Mouse (Mus musculus) lung, adult 2 months (tissue): ENCODE results near the gene Rinl. TPM values are rescaled to one million over a fixed set of nuclear protein-coding genes. Genes with fewer than 3 reads are reported as not detected.

Source experiments
- DNase-seq: peaks from one replicate; pipeline ENCODE4 v3.0.0; 2022
- H3K4me1 ChIP-seq: fragments of 200-500 bp; 2 replicates; pipeline ENCODE4 v1.6.1; 2011; ENCODE audit warnings: low read length; ENCODE audit not compliant: control insufficient read depth, insufficient read depth
- H3K4me3 ChIP-seq: fragments of 200-500 bp; replicated peaks from 2 replicates; pipeline ENCODE3; 2011; ENCODE audit warnings: low read depth, mild to moderate bottlenecking, control low read depth, low read length; ENCODE audit errors: extremely low read depth
- CTCF ChIP-seq: fragments of 200-500 bp; IDR thresholded peaks from 2 replicates; pipeline ENCODE4 v1.5.1; 2011; ENCODE audit warnings: mild to moderate bottlenecking, low read length, control low read depth; ENCODE audit not compliant: insufficient read depth
- POLR2A ChIP-seq: fragments of 200-500 bp; IDR thresholded peaks from 2 replicates; pipeline ENCODE4 v1.6.1; 2011; ENCODE audit warnings: low read depth, mild to moderate bottlenecking, control low read depth, low read length, borderline replicate concordance; ENCODE audit errors: extremely low read depth
- WGBS: fragments of 180-500 bp; shearing (Covaris S2); methylation state at CpG from one replicate; pipeline ENCODE4 v1.1.7; 2018; 5-methylcytosine and 5-hydroxymethylcytosine counted together
- polyA plus RNA-seq: library from polyadenylated mRNA; depleted of rRNA; stranded (reverse); fragments of >200 nt; gene quantifications from 2 replicates; pipeline ENCODE4 v1.2.3, GENCODE M21; 2012

The Rinl gene
- polyA plus RNA-seq, 1 experiment: 14.5 TPM

DNA sequence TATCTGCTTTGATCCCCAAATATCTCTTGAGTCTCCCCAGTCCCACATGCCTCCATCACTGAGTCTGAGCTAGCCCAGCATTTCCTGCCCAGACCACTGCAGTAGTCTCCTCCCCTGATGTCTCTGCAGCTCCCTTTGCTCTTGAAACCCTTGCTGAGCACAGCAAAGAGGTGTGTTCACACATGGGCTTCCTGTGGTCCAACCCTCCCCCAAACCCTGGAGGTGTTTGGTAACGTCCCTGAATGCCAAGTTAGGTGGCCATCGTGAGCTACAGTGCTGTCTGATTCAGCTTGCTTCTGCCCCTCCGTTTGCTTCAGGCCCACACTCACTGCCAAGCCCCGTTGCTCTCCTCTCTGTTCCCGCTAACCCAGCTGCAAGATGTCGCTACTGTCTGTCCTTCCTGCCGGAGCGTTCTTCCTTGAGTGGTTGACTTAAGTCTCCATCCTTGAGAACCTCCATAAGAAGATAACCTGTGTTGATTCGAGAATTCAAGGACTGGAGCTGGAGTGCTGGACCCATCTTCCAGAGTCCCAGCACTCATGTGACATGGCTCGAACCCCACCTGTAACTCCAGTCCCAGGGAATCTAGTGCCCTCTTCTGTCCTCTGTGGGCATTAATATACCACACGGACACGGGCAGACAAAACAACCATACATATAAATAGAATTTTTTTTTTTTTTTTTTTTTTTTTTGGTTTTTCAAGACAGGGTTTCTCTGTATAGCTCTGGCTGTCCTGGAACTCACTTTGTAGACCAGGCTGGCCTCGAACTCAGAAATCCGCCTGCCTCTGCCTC lies 3.8 kb downstream of the Rinl start:
- Histone ChIP-seq H3K4me1 (peaks cover 7% of the 10 kb centered on the region), H3K4me3 (no peak overlapping the region)
- 68% methylated on average over 14 of the region's 14 CpGs for WGBS
- no peak for DNase-seq
- no peak for TF ChIP-seq CTCF
- TF ChIP-seq POLR2A: no peak

DNA sequence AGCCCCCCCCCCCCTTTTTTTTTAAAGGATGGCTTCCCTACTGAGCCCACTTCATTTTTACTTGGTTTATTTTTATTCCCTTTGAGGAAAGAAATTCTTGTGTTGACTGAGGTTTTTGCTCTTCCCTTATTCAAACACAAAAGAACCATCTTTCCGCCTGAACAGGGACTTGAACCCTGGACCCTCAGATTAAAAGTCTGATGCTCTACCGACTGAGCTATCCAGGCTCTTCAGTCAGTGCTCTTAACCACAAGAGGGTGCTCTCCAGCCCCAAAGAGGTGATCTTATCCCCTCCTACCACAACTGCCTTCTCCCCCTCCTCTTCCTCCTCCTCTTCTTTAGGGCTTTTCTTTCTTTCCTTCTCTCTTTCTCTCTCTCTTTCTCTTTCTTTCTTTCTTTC lies 5.1 kb downstream of the Rinl start:
- Histone ChIP-seq H3K4me3 (no peak overlapping the region), H3K4me1 (peaks cover 7% of the 10 kb centered on the region)
- TF ChIP-seq CTCF (peak; percentile 19; the same call in 1 of the 2 replicates), POLR2A (no peak)
- DNase-seq: no peak
- 29% methylated on average over 2 of the region's 2 CpGs for WGBS

DNA sequence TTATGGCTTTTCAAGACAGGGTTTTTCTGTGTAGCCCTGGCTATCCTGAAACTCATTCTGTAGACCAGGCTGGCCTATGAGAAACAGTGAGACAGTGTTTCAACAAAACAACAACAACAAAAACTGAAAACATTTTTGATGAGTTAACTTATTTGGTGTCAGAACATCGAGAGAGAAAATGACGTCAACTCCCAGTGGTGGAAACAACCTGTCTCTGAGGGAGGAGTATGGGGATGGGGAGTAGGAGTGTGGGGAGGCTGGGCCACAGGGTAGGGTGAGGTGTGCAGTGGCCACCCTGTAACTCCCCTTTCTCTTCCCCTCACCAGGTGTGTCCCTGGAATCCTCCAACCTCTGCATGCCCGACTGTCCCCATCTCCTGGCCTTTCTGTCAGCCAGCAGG lies 5.7 kb downstream of the Rinl start:
- 71% methylated on average over 3 of the region's 3 CpGs for WGBS
- Histone ChIP-seq H3K4me3 (no peak overlapping the region), H3K4me1 (peaks cover 7% of the 10 kb centered on the region)
- no peak for DNase-seq
- TF ChIP-seq CTCF (no peak), POLR2A (no peak)

GRCm38 (mm10) chr7:28795832-28796231 lies 7.1 kb downstream of the Rinl start:
- H3K4me1 ChIP-seq: peaks cover 7% of the 10 kb centered on the region
- peak overlapping the region; percentile 54 for H3K4me3 ChIP-seq
- 39% methylated on average over 15 of the region's 15 CpGs for WGBS
- TF ChIP-seq CTCF (no peak), POLR2A (peak; percentile 50; the same call in 1 of the 2 replicates)
- DNase-seq: no peak

DNA sequence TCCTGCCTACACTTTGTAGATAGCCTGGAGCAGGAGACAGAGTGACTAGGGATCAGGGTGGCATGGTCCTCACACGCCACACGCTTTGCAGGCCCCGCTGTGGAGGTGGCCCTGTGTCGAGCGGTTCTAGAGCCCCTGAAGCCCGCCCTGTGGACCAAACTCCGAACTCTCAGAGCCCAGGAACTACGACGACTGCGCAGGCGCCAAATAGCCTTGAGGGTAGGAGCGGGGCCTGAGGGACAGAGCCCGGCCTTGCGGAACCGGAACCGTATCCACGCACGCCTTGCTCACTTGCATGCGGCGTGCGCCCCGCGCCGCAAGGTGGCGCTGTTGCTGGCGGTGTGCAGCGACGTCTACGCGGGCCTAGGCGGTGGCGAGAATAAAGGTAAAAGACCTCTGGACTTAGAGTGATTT lies 7.8 kb downstream of the Rinl start:
- DNase-seq: peak; percentile 85
- Histone ChIP-seq H3K4me3 (peak overlapping the region; percentile 54), H3K4me1 (peaks cover 7% of the 10 kb centered on the region)
- 9% methylated on average over 32 of the region's 32 CpGs for WGBS
- TF ChIP-seq POLR2A (0 out of 2 replicates have a peak, but pooled peaks have one; percentile 28), CTCF (peak; percentile 93)

GRCm38 (mm10) chr7:28799994-28800393 lies 11.2 kb downstream of the Rinl start:
- H3K4me1 ChIP-seq: peaks cover 25% of the 10 kb centered on the region
- WGBS: 87% methylated on average over 9 of the region's 9 CpGs
- no peak overlapping the region for H3K4me3 ChIP-seq
- no peak for DNase-seq
- TF ChIP-seq POLR2A (no peak), CTCF (no peak)

DNA sequence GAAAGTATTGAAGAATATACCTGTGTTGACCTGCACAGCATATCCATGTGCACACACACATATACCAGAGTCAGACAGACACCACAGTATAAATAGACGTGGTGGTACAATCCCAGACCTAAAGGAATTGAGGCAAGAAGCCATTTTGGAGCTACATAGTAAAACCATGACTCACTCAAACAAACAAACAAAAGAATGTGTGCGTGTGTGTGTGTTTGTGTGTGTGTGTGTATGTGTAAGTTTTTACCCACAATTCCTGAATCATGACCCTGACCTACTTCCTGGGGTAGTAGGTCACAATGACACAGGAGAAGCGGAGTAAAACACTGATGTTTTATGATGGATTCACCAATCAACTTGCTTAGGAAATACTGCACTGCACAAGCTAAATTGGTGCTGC lies 12.7 kb downstream of the Rinl start:
- DNase-seq: no peak
- WGBS: 28% methylated on average over 3 of the region's 3 CpGs
- H3K4me1 ChIP-seq: peaks cover 23% of the 10 kb centered on the region
- no peak overlapping the region for H3K4me3 ChIP-seq
- TF ChIP-seq POLR2A: no peak
- TF ChIP-seq CTCF: no peak

DNA sequence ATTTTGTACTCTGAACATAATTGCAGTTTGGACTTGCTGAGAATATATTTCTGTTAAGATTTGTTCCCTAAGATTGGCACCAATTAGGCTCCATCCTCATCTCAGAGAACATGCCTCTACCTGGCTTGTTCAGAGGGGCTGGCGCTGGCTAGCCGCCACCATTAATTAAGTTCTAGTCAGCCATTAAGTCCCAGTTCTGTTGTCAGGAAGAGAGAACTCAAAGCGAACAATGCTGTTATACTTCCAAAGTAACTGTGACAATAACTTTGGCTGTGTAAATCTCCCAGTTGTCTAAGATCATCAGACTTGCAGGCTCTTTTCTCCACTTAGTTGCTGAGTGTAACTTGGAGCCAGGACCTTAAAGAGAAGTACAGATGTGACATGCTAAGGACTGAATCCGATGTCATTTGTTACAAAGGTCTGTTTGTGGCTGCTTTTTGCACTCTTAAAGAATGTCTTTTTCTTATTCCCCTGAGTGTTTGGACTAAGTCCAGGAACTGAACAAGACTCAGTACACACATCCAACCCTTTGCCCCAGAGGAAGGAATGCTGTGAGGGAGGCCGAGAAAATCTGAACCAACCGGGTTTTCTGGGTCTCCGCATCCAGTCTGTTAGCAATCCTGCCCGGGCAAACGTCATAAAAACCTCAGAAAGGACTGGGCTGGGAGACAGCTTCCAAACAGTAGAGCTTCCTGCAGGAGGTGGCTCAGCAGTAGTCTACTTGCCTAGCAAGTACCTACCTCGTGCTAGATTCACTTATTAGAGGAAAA lies 13.3 kb downstream of the Rinl start:
- 17% methylated on average over 10 of the region's 10 CpGs for WGBS
- TF ChIP-seq POLR2A (no peak), CTCF (no peak)
- Histone ChIP-seq H3K4me1 (peaks cover 18% of the 10 kb centered on the region), H3K4me3 (no peak overlapping the region)
- DNase-seq: peak; percentile 64

GRCm38 (mm10) chr7:28802846-28803588 lies 14.2 kb downstream of the Rinl start:
- 12% methylated on average over 10 of the region's 10 CpGs for WGBS
- Histone ChIP-seq H3K4me3 (no peak overlapping the region), H3K4me1 (peaks cover 18% of the 10 kb centered on the region)
- TF ChIP-seq POLR2A: no peak
- no peak for TF ChIP-seq CTCF
- DNase-seq: no peak

DNA sequence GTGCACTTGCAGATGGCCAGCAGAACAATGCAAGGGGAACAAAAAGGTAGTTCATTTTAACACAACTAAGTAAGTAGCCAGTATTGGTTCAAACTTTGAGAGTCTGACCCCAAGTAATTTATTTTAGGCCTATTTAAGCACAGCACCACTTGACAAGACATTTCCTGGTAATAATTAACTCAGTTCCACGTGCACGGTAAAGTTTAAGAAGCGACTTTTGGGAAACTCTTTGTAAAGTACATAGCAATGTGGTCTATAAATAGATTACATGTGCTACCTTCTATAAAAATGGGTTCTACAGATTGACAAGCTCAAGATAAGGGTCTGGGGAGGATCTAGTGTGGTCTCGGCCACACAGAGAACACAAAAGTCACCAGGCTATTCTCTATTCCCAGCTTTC lies 15.0 kb downstream of the Rinl start:
- no peak for TF ChIP-seq CTCF
- no peak for TF ChIP-seq POLR2A
- no peak for DNase-seq
- no peak overlapping the region for H3K4me3 ChIP-seq
- 45% methylated on average over 4 of the region's 4 CpGs for WGBS
- peaks cover 21% of the 10 kb centered on the region for H3K4me1 ChIP-seq
